Mouse (Mus musculus): ENCODE measurements around the gene Cstad.

DNA sequence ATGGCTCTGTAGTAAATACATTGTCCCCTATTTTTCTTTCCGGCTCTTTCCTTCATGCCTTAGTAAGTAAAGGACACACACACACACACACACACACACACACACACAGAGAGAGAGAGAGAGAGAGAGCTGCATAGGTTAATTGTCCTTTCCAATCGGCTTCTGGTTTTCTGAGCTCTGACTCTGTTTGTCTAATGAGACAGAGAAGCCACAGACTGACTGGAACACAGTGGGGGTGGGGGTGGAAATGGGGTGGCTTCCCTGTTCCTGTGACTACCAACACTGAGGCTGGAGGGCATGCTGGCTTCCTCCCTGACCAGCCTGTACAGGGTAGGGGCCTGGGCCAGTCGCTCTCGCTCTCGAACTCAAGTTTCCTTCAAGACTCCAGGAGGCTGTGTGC is 8.9 kb downstream of the Cstad start:
- TF ChIP-seq CTCF (IDR thresholded peaks at IDR 0.05; ENCODE audit: control insufficient read depth, insufficient read depth, insufficient read length) (no peak), MAX (IDR thresholded peaks at IDR 0.05) (no peak), USF1 (IDR thresholded peaks at IDR 0.05; ENCODE audit: low read depth) (no peak), MYOD1 (IDR thresholded peaks at IDR 0.05; ENCODE audit: control insufficient read depth, insufficient read length, low read depth) (no peak), MYOG (IDR thresholded peaks at IDR 0.05; ENCODE audit: control insufficient read depth, extremely low read depth, insufficient read length) (no peak)

Data from C2C12 (cell line).